Mouse (Mus musculus): ENCODE data around the gene Ppme1. TPM values are rescaled to one million over a fixed set of nuclear protein-coding genes. Genes with fewer than 3 reads are reported as not detected.

Gene Ppme1
- total and polyA plus RNA-seq, 3 experiments: 40.2 to 50.8 (median 45.6) TPM

- in situ Hi-C loops (cut with MboI; ENCODE audit: low pct_ligation_motif_present, low pct_unique_long_range_greater_than_20kb, low sequenced_read_pairs) (no loop called here), dilution Hi-C loops (cut with MboI; ENCODE audit: extremely low pct_ligation_motif_present, extremely low pct_unique_long_range_greater_than_20kb, low sequenced_read_pairs) (no loop called here)
- Histone ChIP-seq H3K79me2 (replicated peaks; ENCODE audit: control insufficient read depth, extremely low read depth, insufficient read depth, poor library complexity, severe bottlenecking) (peaks cover 3% of the 10 kb centered on the region; the same call in 1 of the 2 replicates), H3K9me3 (replicated peaks; ENCODE audit: low read length) (no peaks in the 10 kb centered on the region), H3K4me2 (ENCODE audit: insufficient read depth, low read depth, poor library complexity, severe bottlenecking) (no peak overlapping the region), H3K4me1 (ENCODE audit: control insufficient read depth in 1 of 2, insufficient read depth in 2 of 2) (peaks cover 0 to 32% of the 10 kb centered on the region in 2 experiments; a peak in 3 of 4 replicates), H3K36me3 (replicated peaks in 1 of 2; ENCODE audit: control insufficient read depth in 1 of 2, insufficient read depth in 1 of 2, low read length in 1 of 2) (peaks cover 48 to 72% of the 10 kb centered on the region in 2 experiments), H3K9ac (ENCODE audit: insufficient read depth, low read depth) (no peak overlapping the region), H3K27ac (ENCODE audit: insufficient read depth, low read depth) (no peak overlapping the region), H3K27me3 (replicated peaks) (no peaks in the 10 kb centered on the region), H3K4me3 (replicated peaks in 1 of 3; ENCODE audit: low read depth in 2 of 3, low read length in 2 of 3, poor library complexity in 1 of 3) (no peak overlapping the region)
- TF ChIP-seq USF1 (IDR thresholded peaks at IDR 0.05; ENCODE audit: low read depth, low read length) (no peak), ETS1 (conservative IDR thresholded peaks at IDR 0.05; ENCODE audit: low read depth, low read length) (no peak)
- DNase-seq (ENCODE audit: extremely low read depth): no peak
Observed at GRCm38 (mm10) chr7:100383207-100383606, 11.1 kb upstream of the Ppme1 start.

- Histone ChIP-seq H3K9ac (ENCODE audit: insufficient read depth, low read depth) (no peak overlapping the region), H3K36me3 (replicated peaks in 1 of 2; ENCODE audit: control insufficient read depth in 1 of 2, insufficient read depth in 1 of 2, low read length in 1 of 2) (peaks cover 49 to 71% of the 10 kb centered on the region in 2 experiments), H3K27me3 (replicated peaks) (no peaks in the 10 kb centered on the region), H3K4me1 (ENCODE audit: control insufficient read depth in 1 of 2, insufficient read depth in 2 of 2) (peaks cover 0 to 32% of the 10 kb centered on the region in 2 experiments; a peak in 3 of 4 replicates), H3K9me3 (replicated peaks; ENCODE audit: low read length) (no peaks in the 10 kb centered on the region), H3K4me3 (replicated peaks in 1 of 3; ENCODE audit: low read depth in 2 of 3, low read length in 2 of 3, poor library complexity in 1 of 3) (no peak overlapping the region), H3K79me2 (replicated peaks; ENCODE audit: control insufficient read depth, extremely low read depth, insufficient read depth, poor library complexity, severe bottlenecking) (peaks cover 3% of the 10 kb centered on the region; the same call in 1 of the 2 replicates), H3K27ac (ENCODE audit: insufficient read depth, low read depth) (no peak overlapping the region), H3K4me2 (ENCODE audit: insufficient read depth, low read depth, poor library complexity, severe bottlenecking) (no peak overlapping the region)
- dilution Hi-C loops (cut with MboI; ENCODE audit: extremely low pct_ligation_motif_present, extremely low pct_unique_long_range_greater_than_20kb, low sequenced_read_pairs): no loop called here
- no peak for DNase-seq (ENCODE audit: extremely low read depth)
- TF ChIP-seq POLR2A (IDR thresholded peaks at IDR 0.05; ENCODE audit: low read depth, low read length) (no peak), TCF12 (IDR thresholded peaks at IDR 0.05; ENCODE audit: low read depth, low read length) (no peak), SMC3 (IDR thresholded peaks at IDR 0.05; ENCODE audit: low read depth, low read length) (no peak), MYC (IDR thresholded peaks at IDR 0.05; ENCODE audit: low read depth, low read length) (no peak), CTCF (conservative IDR thresholded peaks at IDR 0.05 in 1 of 2, IDR thresholded peaks at IDR 0.05 in 1 of 2; ENCODE audit: low read depth in 2 of 2, low read length in 2 of 2) (no peak), ELF1 (IDR thresholded peaks at IDR 0.05; ENCODE audit: low read depth, low read length) (no peak), IRF4 (IDR thresholded peaks at IDR 0.05; ENCODE audit: low read depth, low read length) (no peak), CHD1 (IDR thresholded peaks at IDR 0.05; ENCODE audit: low read depth, low read length) (no peak), ZC3H11A (IDR thresholded peaks at IDR 0.05; ENCODE audit: low read depth, low read length) (no peak)
- in situ Hi-C loops (cut with MboI; ENCODE audit: low pct_ligation_motif_present, low pct_unique_long_range_greater_than_20kb, low sequenced_read_pairs): no loop called here
Observed at GRCm38 (mm10) chr7:100381161-100381560, 9.1 kb upstream of the Ppme1 start.

GRCm38 (mm10) chr7:100378257-100378656 is 6.2 kb upstream of the Ppme1 start:
- TF ChIP-seq POLR2A (IDR thresholded peaks at IDR 0.05; ENCODE audit: low read depth, low read length): no peak
- no peak for TF ChIP-seq CTCF (conservative IDR thresholded peaks at IDR 0.05 in 1 of 2, IDR thresholded peaks at IDR 0.05 in 1 of 2; ENCODE audit: low read depth in 2 of 2, low read length in 2 of 2)
- no peak for TF ChIP-seq E2F4 (IDR thresholded peaks at IDR 0.05; ENCODE audit: insufficient replicate concordance, low read depth, low read length)
- no peak for TF ChIP-seq MAZ (IDR thresholded peaks at IDR 0.05; ENCODE audit: low read depth, low read length)
- TF ChIP-seq USF2 (conservative IDR thresholded peaks at IDR 0.05; ENCODE audit: low read depth, low read length): no peak
- TF ChIP-seq SIN3A (IDR thresholded peaks at IDR 0.05; ENCODE audit: low read length): no peak
- TF ChIP-seq TCF12 (IDR thresholded peaks at IDR 0.05; ENCODE audit: low read depth, low read length): no peak
- no peak for TF ChIP-seq ZNF384 (IDR thresholded peaks at IDR 0.05; ENCODE audit: low read depth, low read length)
- no peak for TF ChIP-seq PAX5 (IDR thresholded peaks at IDR 0.05; ENCODE audit: low read length)
- TF ChIP-seq ZMIZ1 (IDR thresholded peaks at IDR 0.05; ENCODE audit: low read depth, low read length): no peak
- no peak for TF ChIP-seq NELFE (IDR thresholded peaks at IDR 0.05; ENCODE audit: low read depth, low read length)
- TF ChIP-seq MEF2A (IDR thresholded peaks at IDR 0.05; ENCODE audit: borderline replicate concordance, low read depth, low read length): no peak
- no peak for TF ChIP-seq USF1 (IDR thresholded peaks at IDR 0.05; ENCODE audit: low read depth, low read length)
- TF ChIP-seq KAT2A (IDR thresholded peaks at IDR 0.05; ENCODE audit: insufficient replicate concordance, low read length): no peak
- TF ChIP-seq JUND (conservative IDR thresholded peaks at IDR 0.05; ENCODE audit: low read depth, low read length): no peak
- in situ Hi-C loops (cut with MboI; ENCODE audit: low pct_ligation_motif_present, low pct_unique_long_range_greater_than_20kb, low sequenced_read_pairs): no loop called here
- Histone ChIP-seq H3K27me3 (replicated peaks) (no peaks in the 10 kb centered on the region), H3K9ac (ENCODE audit: insufficient read depth, low read depth) (no peak overlapping the region), H3K27ac (ENCODE audit: insufficient read depth, low read depth) (no peak overlapping the region), H3K9me3 (replicated peaks; ENCODE audit: low read length) (no peaks in the 10 kb centered on the region), H3K79me2 (replicated peaks; ENCODE audit: control insufficient read depth, extremely low read depth, insufficient read depth, poor library complexity, severe bottlenecking) (peaks cover 10% of the 10 kb centered on the region; the same call in 1 of the 2 replicates), H3K4me1 (ENCODE audit: control insufficient read depth in 1 of 2, insufficient read depth in 2 of 2) (peaks cover 0 to 36% of the 10 kb centered on the region in 2 experiments; a peak in 3 of 4 replicates), H3K36me3 (replicated peaks in 1 of 2; ENCODE audit: control insufficient read depth in 1 of 2, insufficient read depth in 1 of 2, low read length in 1 of 2) (peaks cover 51 to 73% of the 10 kb centered on the region in 2 experiments), H3K4me3 (replicated peaks in 1 of 3; ENCODE audit: low read depth in 2 of 3, low read length in 2 of 3, poor library complexity in 1 of 3) (no peak overlapping the region), H3K4me2 (ENCODE audit: insufficient read depth, low read depth, poor library complexity, severe bottlenecking) (no peak overlapping the region)
- no peak for DNase-seq (ENCODE audit: extremely low read depth)
- dilution Hi-C loops (cut with MboI; ENCODE audit: extremely low pct_ligation_motif_present, extremely low pct_unique_long_range_greater_than_20kb, low sequenced_read_pairs): no loop called here

Measured in CH12.LX (cell line).